Mouse (Mus musculus): ENCODE data around the gene Imp4. TPM values are rescaled to one million over a fixed set of nuclear protein-coding genes. Genes with fewer than 3 reads are reported as not detected.

Imp4 gene
- polyA plus RNA-seq, 1 experiment from 2014 or later, result 66.7 TPM

DNA sequence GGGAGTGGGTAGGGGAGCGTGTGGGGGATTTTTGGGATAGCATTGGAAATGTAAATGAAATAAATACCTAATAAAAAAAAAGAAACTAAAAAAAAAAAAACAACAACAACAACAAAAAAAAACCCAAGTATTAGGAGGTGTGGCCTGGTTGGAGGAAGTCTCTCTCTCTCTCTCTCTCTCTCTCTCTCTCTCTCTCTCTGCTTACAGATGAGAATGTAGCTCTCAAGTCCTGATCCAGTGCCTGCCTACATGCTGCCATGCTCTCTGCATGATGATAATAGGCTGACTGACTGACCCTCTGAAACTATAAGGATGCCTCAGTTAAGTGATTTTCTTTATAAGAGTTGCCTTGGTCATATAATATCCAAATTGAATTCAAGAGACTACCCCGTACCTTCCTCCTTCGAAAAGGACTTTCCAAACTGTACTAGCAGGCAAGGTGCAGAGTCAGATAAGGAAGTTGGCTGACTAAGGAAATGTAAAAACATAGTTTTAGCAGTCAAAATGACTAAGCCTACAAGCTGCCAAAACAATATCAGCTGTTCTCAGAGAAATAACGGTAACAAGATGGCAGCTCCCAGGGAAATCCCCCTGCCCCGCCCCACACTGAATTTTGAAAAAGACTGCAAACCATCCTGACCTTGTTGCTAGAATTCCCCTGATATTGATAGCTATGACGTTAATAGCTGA lies 50.3 kb downstream of the Imp4 start:
- 90% methylated on average over 6 of the region's 6 CpGs for WGBS
- H3K9me3 ChIP-seq (replicated peaks), result no peaks in the 10 kb centered on the region

GRCm38 (mm10) chr1:34491480-34491879 lies 51.8 kb downstream of the Imp4 start:
- no peak for ATAC-seq
- Histone ChIP-seq H3K9me3 (replicated peaks) (no peaks in the 10 kb centered on the region), H3K9ac (no peak overlapping the region), H3K4me3 (no peak overlapping the region), H3K36me3 (ENCODE audit: poor library complexity, severe bottlenecking) (no peaks in the 10 kb centered on the region), H3K4me1 (no peaks in the 10 kb centered on the region), H3K27ac (no peak overlapping the region), H3K27me3 (no peaks in the 10 kb centered on the region), H3K4me2 (no peak overlapping the region)
- WGBS, result 91% methylated on average over 4 of the region's 4 CpGs

More for the DNA sequence above, 50.3 kb downstream of the Imp4 start:
- peaks cover 6% of the 10 kb centered on the region; the same call in 1 of the 2 replicates for H3K4me1 ChIP-seq
- no peak for ATAC-seq
- H3K4me2 ChIP-seq, result no peak overlapping the region
- no peaks in the 10 kb centered on the region for H3K36me3 ChIP-seq (ENCODE audit: poor library complexity, severe bottlenecking)
- H3K4me3 ChIP-seq, result no peak overlapping the region
- H3K27me3 ChIP-seq, result 0 out of 2 replicates have a peak, but pooled peaks cover 4% of the 10 kb centered on the region
- H3K27ac ChIP-seq, result no peak overlapping the region
- no peak overlapping the region for H3K9ac ChIP-seq

Small RNAs within 50 kb of the gene (microRNA-seq; reads per million reads assigned to microRNA genes)
- gene Mir5103, result 3.8 reads per million, percentile 9 among the genes with 10 or more reads in this experiment

Other genes with a start within 250 kb of the Imp4 start
- gene Ccdc115, start 179 bp upstream of the Imp4 start, polyA plus RNA-seq (2015; fragmentation: Nextera tagmentation; extraction: Ambion mirVana), result 68.2 and 75.1 TPM in 2 replicates
- gene Ptpn18, start 19.9 kb downstream of the Imp4 start, polyA plus RNA-seq (2015; fragmentation: Nextera tagmentation; extraction: Ambion mirVana), result 3.6 and 5.8 TPM in 2 replicates
- not detected in 2 replicates for gene Prss39, start 58.6 kb downstream of the Imp4 start, polyA plus RNA-seq (2015; fragmentation: Nextera tagmentation; extraction: Ambion mirVana)
- gene Cfc1, start 95.8 kb downstream of the Imp4 start, polyA plus RNA-seq (2015; fragmentation: Nextera tagmentation; extraction: Ambion mirVana), result not detected in 2 replicates
- gene Prss40, start 121.1 kb downstream of the Imp4 start, polyA plus RNA-seq (2015; fragmentation: Nextera tagmentation; extraction: Ambion mirVana), result not detected in 2 replicates
- gene Amer3, start 139.8 kb downstream of the Imp4 start, polyA plus RNA-seq (2015; fragmentation: Nextera tagmentation; extraction: Ambion mirVana), result 12.5 and 15.2 TPM in 2 replicates